Mouse (Mus musculus): ENCODE data around the gene Usp5.

Gene Usp5

DNA sequence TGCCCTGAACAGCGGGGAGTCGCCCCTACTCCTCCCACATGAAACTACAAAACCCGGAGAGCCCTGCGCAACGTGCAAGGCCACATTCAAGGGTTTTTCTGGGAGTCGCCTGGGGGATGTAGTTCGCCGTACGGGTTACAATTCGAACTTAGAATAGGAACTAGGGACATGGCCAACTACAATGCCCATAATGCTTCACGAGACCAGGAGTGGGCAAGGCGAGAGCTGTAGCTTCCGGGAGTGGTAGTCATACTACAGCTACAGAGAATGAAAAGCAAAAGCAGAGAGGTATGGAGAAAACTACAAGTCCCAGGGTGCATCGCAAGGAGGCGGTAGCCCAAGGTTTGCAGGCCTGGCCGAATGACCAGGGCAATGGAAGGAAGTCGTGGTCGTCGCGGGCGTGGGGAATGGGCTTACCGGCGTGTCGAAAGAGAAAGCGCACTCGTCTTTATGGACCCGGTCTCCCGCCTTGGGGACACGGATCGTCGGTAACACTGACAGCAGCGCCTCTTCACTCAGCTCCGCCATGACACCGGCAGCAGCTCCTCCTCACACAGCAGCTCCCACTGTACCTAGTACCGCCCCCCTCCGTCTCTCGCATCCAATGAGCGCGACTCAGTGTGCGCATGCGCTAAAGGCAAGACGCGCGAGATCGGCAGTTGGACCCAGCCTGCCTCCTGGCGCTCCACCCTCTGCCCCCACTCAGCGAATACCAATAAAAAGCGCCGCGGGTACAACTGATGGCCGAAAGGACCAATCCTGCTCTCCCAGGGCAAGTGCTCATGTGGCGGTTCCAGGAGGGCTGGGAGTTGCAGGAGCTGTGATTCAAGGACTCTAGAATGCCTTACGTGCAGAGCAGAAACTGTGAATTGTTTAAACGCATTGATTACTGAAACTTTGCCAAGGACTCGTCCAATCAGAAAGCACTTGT is at the start of gene Usp5, which contains the start of gene Cdca3:
Gene Usp5 (minus strand): TSS at position 617 of the 931 bp plus-strand sequence.
Gene Cdca3 (plus strand): TSS at position 680 of the 931 bp plus-strand sequence.
- in situ Hi-C loops (cut with MboI; ENCODE audit: unreplicated experiment in 2 of 2): no loop called here

DNA sequence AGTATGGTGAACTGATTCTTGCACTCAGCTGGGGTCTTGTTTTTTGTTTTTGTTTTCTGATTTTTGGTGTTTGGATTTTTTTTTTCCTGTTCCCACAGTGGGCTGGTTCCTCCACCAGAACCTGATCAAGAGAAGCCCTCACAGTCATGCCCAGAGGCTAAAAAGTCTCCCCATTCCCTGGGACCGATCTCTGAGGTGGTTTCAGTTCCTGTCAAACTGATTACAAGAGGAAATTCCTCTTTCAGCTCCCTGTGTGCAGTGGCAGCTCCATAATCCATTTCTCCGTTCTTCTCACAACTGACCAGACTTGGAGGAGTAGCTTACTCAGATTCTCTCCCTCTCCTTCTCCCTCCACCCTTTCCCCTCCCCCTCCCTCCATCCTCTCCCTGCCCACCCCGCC is 45.1 kb upstream of the Usp5 start:
- in situ Hi-C loops (cut with MboI; ENCODE audit: unreplicated experiment in 2 of 2): loop anchor here in 1 of 2 experiments (25.0 kb wide), 1 partner anchor 738 kb away; no protein-coding TSS in a partner anchor

DNA sequence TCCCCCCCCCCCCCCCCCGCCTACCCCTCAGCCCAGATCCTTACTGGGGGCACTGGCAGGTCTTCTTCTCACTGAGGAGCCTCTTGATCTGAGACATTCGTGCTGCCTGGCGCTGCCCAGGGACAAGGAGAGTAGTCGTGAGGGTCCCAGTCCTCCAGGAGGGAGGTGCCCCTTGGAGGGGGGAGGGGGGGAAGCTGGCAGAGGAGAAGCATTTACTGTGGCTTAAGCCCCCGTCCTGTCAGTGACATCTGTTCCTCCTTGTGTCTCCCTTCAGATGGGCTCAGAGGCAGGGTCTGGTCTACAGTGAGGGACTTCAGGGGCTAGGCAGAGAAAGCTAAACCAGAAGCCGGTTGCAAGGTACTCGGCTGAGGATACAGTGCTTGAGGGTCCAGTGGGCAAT is 37.3 kb upstream of the Usp5 start:
- in situ Hi-C loops (cut with MboI; ENCODE audit: unreplicated experiment in 2 of 2): loop anchor here in 1 of 2 experiments (25.0 kb wide), 1 partner anchor 746 kb away; no protein-coding TSS in a partner anchor

DNA sequence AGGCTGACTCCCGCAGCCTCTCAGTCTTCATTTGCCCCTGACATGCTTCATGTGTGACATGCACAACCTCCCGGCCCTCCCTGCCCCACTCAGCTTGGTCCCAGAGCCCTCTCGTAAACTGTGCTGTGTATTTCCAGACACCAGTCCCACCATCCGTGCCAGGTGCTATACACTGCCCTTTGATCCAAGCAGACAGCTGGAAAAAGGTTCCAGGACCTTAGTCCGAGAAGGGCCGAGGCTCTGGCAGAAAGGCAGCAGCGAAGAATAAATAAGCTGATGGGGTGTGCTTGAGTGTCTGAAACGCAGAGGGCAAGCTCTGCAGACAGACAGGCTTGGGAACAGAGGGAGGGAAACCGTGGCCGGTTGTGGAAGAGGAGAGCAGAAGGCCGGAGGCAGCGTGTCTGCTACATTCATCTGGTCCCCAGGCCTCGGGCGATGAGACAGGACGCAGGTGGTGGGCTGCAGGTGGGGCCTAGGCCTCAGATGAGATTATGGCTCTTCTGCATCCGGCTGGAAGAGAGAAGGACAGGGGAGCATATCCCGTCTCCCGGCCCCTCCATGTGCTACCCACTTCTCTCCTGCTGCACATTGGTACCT is 36.6 kb upstream of the Usp5 start:
- in situ Hi-C loops (cut with MboI; ENCODE audit: unreplicated experiment in 2 of 2): loop anchor here in 1 of 2 experiments (25.0 kb wide), 1 partner anchor 746 kb away; no protein-coding TSS in a partner anchor

DNA sequence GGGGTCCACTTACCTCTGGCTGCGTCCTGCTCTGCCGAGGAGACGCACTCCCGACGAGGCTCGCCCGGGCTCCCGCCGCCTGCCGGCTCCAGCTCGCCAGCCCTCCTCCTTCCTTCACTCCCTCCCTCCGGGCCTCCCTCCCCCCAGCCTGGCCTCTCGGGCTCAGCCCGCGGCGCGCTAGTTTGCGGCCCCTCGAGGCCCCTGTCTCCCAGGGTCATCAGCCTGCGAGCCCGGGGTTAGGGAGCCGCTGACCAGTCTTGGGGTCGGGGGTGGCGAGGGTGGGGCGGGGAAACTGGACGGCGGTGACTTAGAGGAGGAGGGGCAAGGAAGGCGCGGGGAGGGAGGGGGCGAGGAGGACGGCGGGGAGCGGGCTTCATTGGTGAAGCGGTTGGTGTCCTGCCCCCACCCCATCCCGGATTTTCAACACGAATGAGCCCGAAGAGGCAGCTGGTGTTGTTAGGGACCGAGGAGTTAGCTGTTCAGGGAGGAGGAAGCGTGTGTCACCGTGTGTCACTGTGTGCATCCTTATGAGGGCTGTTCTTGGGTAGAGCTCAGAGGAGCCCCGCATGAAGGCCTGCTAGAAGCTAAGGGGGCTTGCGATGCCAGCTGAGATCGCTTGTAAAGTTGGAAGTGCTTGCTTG is 34.5 kb upstream of the Usp5 start, which contains the start of gene Gpr162:
Gene Gpr162 (minus strand): TSS at position 326 of the 641 bp plus-strand sequence.
- in situ Hi-C loops (cut with MboI; ENCODE audit: unreplicated experiment in 2 of 2): loop anchor here in 1 of 2 experiments (25.0 kb wide), 1 partner anchor 749 kb away; no protein-coding TSS in a partner anchor

DNA sequence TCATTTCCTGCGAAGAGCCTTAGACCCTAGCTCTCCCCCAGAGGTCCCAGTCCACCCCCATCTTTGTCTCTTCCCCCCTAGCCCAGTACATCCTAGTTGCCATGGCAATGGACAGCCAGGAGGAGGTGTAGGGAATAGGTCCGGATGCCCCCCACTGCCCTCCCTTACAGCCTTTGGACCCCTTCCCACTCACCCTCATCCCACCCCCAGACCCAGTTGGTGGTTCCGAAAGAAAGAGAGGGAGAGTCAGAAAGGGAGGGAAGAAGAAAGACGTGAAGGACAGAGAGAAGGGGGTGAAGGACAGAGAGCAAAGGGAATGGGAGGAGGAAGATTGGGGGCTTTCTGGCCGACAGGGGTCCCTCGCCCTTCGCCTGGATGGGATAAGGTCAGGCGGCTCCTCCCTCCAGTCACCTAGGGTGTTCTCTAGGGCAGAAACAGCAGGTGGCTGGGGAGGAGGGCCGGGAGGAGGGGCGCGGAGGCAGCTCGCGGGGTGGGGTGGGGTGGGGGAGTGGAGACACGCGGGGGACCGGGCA is 33.9 kb upstream of the Usp5 start:
- in situ Hi-C loops (cut with MboI; ENCODE audit: unreplicated experiment in 2 of 2): loop anchor here in 1 of 2 experiments (25.0 kb wide), 1 partner anchor 749 kb away; no protein-coding TSS in a partner anchor

DNA sequence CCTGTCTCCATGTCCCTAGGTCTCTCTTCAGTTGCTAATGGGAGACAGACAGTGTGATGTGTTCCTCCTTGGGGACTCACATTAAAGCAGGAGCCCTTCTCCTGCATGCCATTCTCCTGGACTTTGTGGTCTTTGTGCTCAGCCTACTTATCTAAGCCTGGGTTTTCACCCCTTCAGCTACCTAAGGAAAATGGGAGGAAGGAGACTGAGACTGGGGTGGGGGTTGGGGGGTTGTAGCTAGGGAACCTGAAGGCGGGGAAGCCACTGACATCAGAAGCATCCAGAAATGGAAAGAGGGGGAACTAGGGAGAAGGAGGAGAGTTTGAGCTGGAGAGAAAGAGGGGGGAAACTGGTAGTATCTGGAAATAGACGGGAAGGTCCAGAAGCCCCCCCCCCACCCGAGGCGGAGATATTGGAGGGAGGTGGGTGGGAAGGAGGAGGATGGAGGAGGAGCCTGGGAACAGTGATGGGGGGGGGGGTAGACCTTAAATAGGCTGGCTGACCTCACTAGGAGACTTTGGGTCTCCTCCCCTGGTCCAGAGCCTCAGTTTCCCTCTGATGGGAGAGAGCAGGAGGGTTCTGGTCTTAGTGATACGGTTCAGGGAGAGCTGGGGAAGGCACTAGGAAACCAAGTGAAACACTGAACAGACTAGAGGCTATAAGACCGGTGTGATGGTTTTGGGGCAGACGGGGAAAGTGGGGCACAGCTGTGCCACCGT is 33.3 kb upstream of the Usp5 start:
- in situ Hi-C loops (cut with MboI; ENCODE audit: unreplicated experiment in 2 of 2): loop anchor here in 1 of 2 experiments (25.0 kb wide), 1 partner anchor 750 kb away; no protein-coding TSS in a partner anchor

DNA sequence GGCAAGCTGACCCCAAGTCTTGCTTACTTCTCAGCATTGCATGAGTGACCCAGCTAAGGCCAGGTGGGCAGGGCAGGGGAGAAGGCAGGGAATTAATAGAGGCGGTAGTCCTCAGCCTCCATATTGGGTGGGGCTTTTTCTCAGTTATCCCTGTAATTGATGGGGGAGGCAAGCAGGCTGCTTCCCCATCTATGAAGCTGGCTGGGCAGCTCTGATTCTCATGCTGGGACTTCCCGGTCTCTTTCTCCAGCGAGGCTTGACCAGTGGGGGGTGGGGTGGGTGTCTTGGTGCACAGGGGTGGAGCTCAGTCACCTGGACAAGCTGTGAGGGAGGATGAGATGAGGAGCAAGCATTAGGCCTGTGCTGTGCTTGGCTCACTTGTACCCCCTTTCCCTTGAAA is 32.5 kb upstream of the Usp5 start:
- in situ Hi-C loops (cut with MboI; ENCODE audit: unreplicated experiment in 2 of 2): loop anchor here in 1 of 2 experiments (25.0 kb wide), 1 partner anchor 750 kb away; no protein-coding TSS in a partner anchor

DNA sequence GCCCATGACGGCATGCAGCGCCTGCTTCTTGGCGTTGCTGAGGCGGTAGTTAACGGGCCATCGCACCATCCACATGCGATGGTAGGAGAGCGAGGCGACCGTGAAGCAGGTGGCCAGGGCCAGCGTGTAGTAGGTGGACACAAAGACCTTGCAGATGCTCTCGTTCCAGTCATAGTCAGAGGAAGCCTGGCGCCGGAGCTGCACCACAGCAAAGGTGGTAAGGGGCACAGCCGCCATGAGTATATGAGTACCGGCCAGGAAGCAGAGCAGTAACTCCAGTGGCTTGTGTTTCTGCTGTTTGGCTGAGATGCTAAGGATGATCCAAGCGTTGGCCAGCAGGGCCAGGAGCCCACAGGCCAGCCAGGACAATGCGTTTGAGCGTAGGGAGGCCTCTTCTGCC is 32.0 kb upstream of the Usp5 start:
- in situ Hi-C loops (cut with MboI; ENCODE audit: unreplicated experiment in 2 of 2): loop anchor here in 1 of 2 experiments (25.0 kb wide), 1 partner anchor 751 kb away; no protein-coding TSS in a partner anchor

DNA sequence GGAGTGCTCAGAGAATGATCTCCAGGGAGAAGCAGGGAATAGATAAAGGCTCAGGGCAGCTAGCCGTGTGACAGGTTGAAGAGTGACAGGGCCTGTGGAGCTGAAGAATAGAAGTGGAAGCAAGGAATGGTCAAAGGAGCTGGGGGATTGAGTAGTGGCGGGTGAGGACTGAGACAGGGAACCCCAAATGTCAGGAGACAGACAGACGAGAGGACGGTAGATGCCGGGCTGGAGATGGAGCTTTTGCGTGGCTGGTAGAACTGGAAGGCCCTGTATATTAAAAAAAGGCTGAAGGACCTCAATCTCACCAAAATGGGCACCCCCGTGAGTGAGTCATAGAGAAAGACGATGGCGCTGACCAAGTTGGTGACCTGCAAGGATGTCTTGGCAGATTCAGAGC is 31.2 kb upstream of the Usp5 start:
- in situ Hi-C loops (cut with MboI; ENCODE audit: unreplicated experiment in 2 of 2): loop anchor here in 1 of 2 experiments (25.0 kb wide), 1 partner anchor 752 kb away; no protein-coding TSS in a partner anchor

DNA sequence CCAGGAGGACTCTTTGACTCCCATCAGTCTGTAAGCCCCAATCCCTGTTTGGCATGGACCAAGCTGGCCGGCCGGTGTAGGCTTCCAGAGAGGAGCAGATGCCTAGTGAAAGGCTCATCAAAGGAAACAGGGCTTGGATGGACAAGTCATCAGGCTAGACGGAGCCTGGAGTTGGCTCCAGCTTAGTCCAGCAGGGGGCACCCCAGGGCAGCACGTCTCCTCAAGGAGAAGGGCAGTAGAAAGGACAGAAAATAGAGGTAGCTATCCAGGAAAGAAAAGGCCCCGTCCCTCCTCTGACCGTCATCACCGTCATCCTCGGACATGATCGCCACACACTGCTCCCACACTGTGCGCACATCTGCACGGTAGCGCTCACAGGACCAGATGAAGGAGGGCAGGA is 30.4 kb upstream of the Usp5 start:
- in situ Hi-C loops (cut with MboI; ENCODE audit: unreplicated experiment in 2 of 2): loop anchor here in 1 of 2 experiments (10.0 to 25.0 kb wide), 2 partner anchors 105 to 753 kb away; partner anchors contain the start of gene Cops7a

DNA sequence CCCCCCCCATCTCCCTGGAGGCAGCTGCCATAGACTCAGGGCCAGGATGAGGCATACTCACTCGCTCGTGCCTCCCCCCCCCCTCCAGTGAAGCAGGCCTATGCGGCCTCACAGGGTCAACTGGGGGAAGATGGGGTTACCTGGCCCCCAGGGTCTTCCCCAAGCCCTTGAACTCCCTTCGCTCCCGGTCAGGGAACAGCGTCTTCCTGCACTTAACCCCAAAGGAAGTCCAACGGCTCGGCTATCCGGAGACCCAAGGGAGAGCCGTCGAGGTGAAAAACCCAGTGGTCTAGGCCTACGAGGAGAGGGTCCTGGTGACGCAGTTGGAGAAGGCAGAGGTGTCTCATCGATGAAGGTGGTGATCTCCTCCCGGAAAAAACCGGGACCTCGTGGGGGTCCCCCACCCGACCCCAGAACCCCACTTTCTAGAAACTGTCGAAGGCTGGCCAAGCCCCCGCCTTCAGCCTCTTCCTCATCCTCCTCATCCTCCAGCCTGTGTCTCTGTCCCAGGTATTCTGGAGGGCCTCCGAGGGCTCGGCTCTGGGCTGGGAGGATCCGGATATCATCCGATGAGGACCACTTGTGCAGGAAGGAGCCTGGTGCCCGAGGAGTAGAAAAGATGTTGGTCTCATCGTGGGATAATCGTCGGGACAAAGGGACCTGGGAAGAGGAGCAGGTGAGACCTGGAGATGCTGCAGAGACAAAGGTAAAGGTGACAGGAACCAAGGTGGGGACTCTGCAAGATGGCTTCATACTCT is 29.5 kb upstream of the Usp5 start:
- in situ Hi-C loops (cut with MboI; ENCODE audit: unreplicated experiment in 2 of 2): loop anchor here in 1 of 2 experiments (10.0 to 25.0 kb wide), 2 partner anchors 106 to 754 kb away; partner anchors contain the start of gene Cops7a

DNA sequence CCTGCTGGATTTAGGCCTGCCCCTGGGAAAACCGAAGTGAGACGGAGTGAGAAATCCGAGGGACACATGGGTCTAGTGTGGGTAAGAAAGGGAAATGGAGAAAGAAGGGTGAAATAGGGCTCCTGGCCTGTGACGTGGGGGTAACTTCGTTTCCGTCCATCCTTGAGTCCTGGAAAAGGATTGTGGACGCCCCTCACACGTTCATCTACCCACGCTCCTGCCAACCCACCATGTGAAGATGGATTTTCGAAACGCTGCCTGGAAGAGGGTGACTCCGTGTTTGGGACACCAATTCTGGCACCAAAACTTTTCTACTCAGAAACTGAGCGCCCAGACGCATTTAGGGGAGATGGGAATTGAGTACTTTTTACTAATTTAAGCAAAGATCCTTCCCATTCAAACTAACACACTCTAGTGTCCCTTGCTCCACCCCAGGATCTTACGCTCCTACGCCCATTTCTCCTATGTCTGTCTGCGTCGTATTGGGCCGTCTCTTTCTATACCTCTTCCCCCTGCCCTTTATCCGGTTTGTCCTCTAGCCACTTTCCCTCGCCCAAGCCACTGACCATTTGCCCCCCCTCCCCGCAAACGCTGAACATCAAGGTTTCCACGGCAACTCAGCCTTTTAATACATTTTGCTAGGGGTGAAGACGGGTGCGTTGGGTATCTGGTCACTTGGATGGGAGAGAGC is 28.7 kb upstream of the Usp5 start:
- in situ Hi-C loops (cut with MboI; ENCODE audit: unreplicated experiment in 2 of 2): loop anchor here in 1 of 2 experiments (10.0 to 25.0 kb wide), 2 partner anchors 107 to 754 kb away; partner anchors contain the start of gene Cops7a

DNA sequence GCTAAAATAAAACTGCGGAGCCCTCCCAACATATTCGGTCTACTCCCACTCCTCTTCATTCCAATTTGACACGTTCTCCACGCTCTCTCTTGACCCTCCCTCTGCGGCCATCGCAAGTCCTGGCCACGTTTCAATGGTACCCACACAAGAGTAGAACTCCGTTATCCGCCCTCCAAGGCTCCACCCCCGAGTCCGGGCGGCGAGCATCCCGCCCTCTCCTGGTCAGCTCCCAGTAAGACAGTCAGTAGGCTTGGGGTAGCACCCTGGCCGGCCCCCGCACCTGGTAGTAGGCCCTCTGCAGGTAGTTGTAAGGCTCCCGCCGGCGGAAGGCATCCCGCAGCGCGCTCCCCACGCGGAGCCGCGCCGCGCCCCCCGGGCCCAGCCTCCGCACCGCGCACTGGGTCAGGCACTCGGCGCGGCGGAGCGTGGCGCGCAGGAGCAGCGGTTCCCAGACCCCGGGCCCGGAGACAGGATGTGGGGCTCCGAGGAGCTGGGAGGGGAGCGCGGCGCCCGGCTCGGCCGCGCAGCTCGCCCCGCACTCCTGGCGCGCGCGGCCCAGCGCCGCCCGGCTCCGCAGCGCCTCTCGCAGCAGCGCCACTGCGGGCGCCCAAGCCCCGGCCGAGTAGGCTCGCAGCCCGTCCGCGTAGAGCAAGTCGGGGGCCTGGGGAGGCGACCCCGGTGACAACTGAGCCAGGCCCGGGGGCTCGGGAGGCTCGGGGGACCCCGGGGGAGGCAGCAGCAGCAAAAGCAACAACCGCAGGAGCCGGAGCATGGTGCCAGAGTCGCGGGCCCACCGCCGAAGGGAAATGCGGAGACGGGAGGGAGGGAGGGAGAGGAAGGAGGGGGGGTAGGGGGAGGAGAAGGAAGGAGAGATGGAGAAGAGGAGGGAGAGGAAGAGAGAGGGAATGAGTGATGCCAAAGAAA is 27.9 kb upstream of the Usp5 start, which contains the start of gene P3h3:
Gene P3h3 (minus strand): TSS at position 837 of the 924 bp plus-strand sequence.
- in situ Hi-C loops (cut with MboI; ENCODE audit: unreplicated experiment in 2 of 2): loop anchor here in 1 of 2 experiments (10.0 to 25.0 kb wide), 2 partner anchors 108 to 755 kb away; partner anchors contain the start of gene Cops7a

DNA sequence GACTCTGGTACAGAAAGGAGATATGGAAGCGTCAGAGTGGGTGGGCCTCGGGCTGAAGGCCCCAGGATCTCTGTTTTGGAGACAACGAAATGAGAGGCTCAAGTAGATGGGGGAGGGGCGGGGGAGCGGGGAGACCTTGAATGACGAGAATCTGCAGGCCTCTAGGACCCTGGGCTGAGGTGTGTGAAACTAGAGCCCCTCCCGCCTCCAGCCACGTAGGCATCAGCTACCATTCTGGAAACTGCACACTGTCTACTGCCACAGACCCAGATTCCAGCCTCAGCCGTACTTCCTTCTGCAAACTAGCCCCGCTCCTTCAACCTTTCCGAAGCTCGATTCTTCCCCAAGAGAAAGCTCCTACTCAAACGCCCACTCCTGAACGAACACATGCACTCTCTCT is 27.0 kb upstream of the Usp5 start:
- in situ Hi-C loops (cut with MboI; ENCODE audit: unreplicated experiment in 2 of 2): loop anchor here in 1 of 2 experiments (10.0 to 25.0 kb wide), 2 partner anchors 108 to 756 kb away; partner anchors contain the start of gene Cops7a

DNA sequence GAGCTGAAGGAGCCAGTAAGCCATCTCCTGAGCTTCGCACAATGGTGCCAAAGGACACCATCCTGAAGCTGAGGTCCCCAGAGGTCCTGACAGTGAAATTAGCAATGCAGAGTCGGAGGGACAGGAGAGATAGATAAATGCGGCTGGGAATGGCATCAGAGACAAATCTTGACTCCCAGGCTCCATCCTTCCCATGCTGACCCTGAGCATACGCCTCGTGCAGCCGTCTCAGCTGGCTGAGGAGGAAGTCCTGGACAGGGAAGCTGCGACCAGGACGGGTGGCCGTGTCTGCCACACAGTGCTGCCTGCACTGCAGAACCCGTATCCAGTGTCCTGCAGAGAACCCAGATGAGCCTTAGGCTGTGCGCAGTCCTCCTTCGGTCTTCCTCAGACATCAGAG is 25.4 kb upstream of the Usp5 start:
- in situ Hi-C loops (cut with MboI; ENCODE audit: unreplicated experiment in 2 of 2): loop anchor here in 1 of 2 experiments (10.0 to 25.0 kb wide), 2 partner anchors 110 to 758 kb away; partner anchors contain the start of gene Cops7a
